Mouse (Mus musculus) liver, embryonic 14.5 days (tissue): ENCODE measurements around the gene Gnb5.

Source experiments
- CTCF ChIP-seq: IDR thresholded peaks from 2 replicates; pipeline ENCODE4 v1.5.1; 2016; ENCODE audit warnings: antibody characterized with exemption, low read depth, control low read depth
- EP300 ChIP-seq: IDR thresholded peaks from 2 replicates; pipeline ENCODE4 v1.6.1; 2016; ENCODE audit warnings: antibody characterized with exemption, low read depth

GRCm38 (mm10) chr9:75289545-75289944 is 16.5 kb upstream of the Gnb5 start:
- TF ChIP-seq CTCF (peak; percentile 40; the same call in 1 of the 2 replicates), EP300 (no peak)
